Mouse (Mus musculus): ENCODE measurements around the gene Olfr1208. TPM values are rescaled to one million over a fixed set of nuclear protein-coding genes. Genes with fewer than 3 reads are reported as not detected.

The Olfr1208 gene
- total RNA-seq (2015; ENCODE audit: low replicate concordance), result not detected in 2 replicates
- total RNA-seq (2017; ENCODE audit: low replicate concordance), result not detected in 2 replicates

GRCm38 (mm10) chr2:88902211-88902610 lies at the start of gene Olfr1208:
Gene Olfr1208, minus strand, starts transcription at chr2:88902311.
- no peak for ATAC-seq (replicated peaks; ENCODE audit: low FRiP score, poor library complexity, severe bottlenecking)

DNA sequence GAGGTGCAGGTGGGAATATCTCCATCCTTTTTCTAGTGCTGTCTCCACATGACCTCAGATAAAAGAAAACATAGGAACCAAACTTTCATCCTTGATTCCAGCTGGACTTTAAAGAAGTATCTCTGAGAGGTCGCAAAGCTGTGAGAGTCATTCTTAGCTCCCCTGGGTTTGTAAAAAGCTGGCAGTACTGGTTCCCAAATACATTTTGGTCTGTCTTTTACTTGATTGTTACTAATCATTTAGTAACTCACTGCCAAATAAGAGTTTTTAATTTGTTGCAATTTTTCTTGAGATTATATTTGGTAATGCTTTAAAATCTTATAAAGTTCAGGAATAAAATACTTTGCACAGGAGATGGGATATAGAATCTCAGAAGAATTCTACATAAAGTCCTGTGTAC lies 35.9 kb upstream of the Olfr1208 start, which contains the start of gene Olfr1211:
Gene Olfr1211 (minus strand): TSS at position 101 of the 400 bp plus-strand sequence.
- ATAC-seq (replicated peaks; ENCODE audit: low FRiP score, poor library complexity, severe bottlenecking), result no peak

DNA sequence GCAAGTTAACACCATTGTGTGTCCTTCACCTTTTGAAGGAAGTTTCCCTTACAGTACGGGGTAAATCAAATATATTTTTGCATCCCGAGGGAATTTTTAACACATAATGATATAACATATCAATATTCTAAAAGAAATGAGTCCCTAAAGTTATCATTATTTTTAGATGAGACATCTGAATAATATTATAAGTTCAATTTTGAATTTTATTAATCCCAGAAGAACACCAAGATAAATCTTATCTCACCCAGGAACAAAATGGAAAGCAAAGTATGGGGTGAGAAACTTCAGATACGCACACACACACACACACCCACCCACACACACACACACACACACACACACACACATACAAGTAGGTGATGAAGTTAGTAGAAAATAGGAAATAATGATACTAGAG lies 12.9 kb upstream of the Olfr1208 start, which contains the start of gene Olfr1209:
Gene Olfr1209 (minus strand): TSS at position 101 of the 400 bp plus-strand sequence.
- no peak for ATAC-seq (replicated peaks; ENCODE audit: low FRiP score, poor library complexity, severe bottlenecking)

- no peak for ATAC-seq (replicated peaks; ENCODE audit: low FRiP score, poor library complexity, severe bottlenecking)
Observed at GRCm38 (mm10) chr2:88862931-88863330, 39.2 kb downstream of the Olfr1208 start, which contains the start of gene Olfr1206. Gene Olfr1206, plus strand, starts transcription at chr2:88863231.

GRCm38 (mm10) chr2:88848992-88849391 lies 53.1 kb downstream of the Olfr1208 start, which contains the start of gene Olfr1204:
Gene Olfr1204, plus strand, starts transcription at chr2:88849292.
- ATAC-seq (replicated peaks; ENCODE audit: low FRiP score, poor library complexity, severe bottlenecking), result no peak

Other genes starting within 250 kb of the Olfr1208 start
- gene Olfr1193, start 226.7 kb downstream of the Olfr1208 start, total RNA-seq (2015; ENCODE audit: low replicate concordance), result not detected in 2 replicates
- gene Olfr1193, start 226.7 kb downstream of the Olfr1208 start, total RNA-seq (2017; ENCODE audit: low replicate concordance), result not detected in 2 replicates
- not detected in 2 replicates for gene Olfr1195, start 213.1 kb downstream of the Olfr1208 start, total RNA-seq (2015; ENCODE audit: low replicate concordance)
- not detected in 2 replicates for gene Olfr1195, start 213.1 kb downstream of the Olfr1208 start, total RNA-seq (2017; ENCODE audit: low replicate concordance)
- gene Olfr1196, start 197.7 kb downstream of the Olfr1208 start, total RNA-seq (2015; ENCODE audit: low replicate concordance), result not detected in 2 replicates
- gene Olfr1196, start 197.7 kb downstream of the Olfr1208 start, total RNA-seq (2017; ENCODE audit: low replicate concordance), result not detected in 2 replicates
- not detected in 2 replicates for gene Olfr1197, start 169.9 kb downstream of the Olfr1208 start, total RNA-seq (2015; ENCODE audit: low replicate concordance)
- gene Olfr1197, start 169.9 kb downstream of the Olfr1208 start, total RNA-seq (2017; ENCODE audit: low replicate concordance), result not detected in 2 replicates
- not detected in 2 replicates for gene Olfr1198, start 150.9 kb downstream of the Olfr1208 start, total RNA-seq (2015; ENCODE audit: low replicate concordance)
- gene Olfr1198, start 150.9 kb downstream of the Olfr1208 start, total RNA-seq (2017; ENCODE audit: low replicate concordance), result not detected in 2 replicates
- not detected in 2 replicates for gene Olfr1199, start 141.8 kb downstream of the Olfr1208 start, total RNA-seq (2015; ENCODE audit: low replicate concordance)
- gene Olfr1199, start 141.8 kb downstream of the Olfr1208 start, total RNA-seq (2017; ENCODE audit: low replicate concordance), result not detected in 2 replicates
- not detected in 2 replicates for gene Olfr1200, start 131.8 kb downstream of the Olfr1208 start, total RNA-seq (2015; ENCODE audit: low replicate concordance)
- not detected in 2 replicates for gene Olfr1200, start 131.8 kb downstream of the Olfr1208 start, total RNA-seq (2017; ENCODE audit: low replicate concordance)
- not detected in 2 replicates for gene Olfr1201, start 109.3 kb downstream of the Olfr1208 start, total RNA-seq (2015; ENCODE audit: low replicate concordance)
- gene Olfr1201, start 109.3 kb downstream of the Olfr1208 start, total RNA-seq (2017; ENCODE audit: low replicate concordance), result not detected in 2 replicates
- not detected in 2 replicates for gene Olfr1202, start 87.8 kb downstream of the Olfr1208 start, total RNA-seq (2015; ENCODE audit: low replicate concordance)
- not detected in 2 replicates for gene Olfr1202, start 87.8 kb downstream of the Olfr1208 start, total RNA-seq (2017; ENCODE audit: low replicate concordance)
- not detected in 2 replicates for gene Olfr1205, start 72.6 kb downstream of the Olfr1208 start, total RNA-seq (2015; ENCODE audit: low replicate concordance)
- gene Olfr1205, start 72.6 kb downstream of the Olfr1208 start, total RNA-seq (2017; ENCODE audit: low replicate concordance), result not detected in 2 replicates
- gene Olfr1204, start 53.0 kb downstream of the Olfr1208 start, total RNA-seq (2015; ENCODE audit: low replicate concordance), result not detected in 2 replicates
- gene Olfr1204, start 53.0 kb downstream of the Olfr1208 start, total RNA-seq (2017; ENCODE audit: low replicate concordance), result not detected in 2 replicates
- gene Olfr1206, start 39.1 kb downstream of the Olfr1208 start, total RNA-seq (2015; ENCODE audit: low replicate concordance), result not detected in 2 replicates
- not detected in 2 replicates for gene Olfr1206, start 39.1 kb downstream of the Olfr1208 start, total RNA-seq (2017; ENCODE audit: low replicate concordance)
- gene Olfr1209, start 12.8 kb upstream of the Olfr1208 start, total RNA-seq (2015; ENCODE audit: low replicate concordance), result not detected in 2 replicates
- gene Olfr1209, start 12.8 kb upstream of the Olfr1208 start, total RNA-seq (2017; ENCODE audit: low replicate concordance), result not detected in 2 replicates
- not detected in 2 replicates for gene Olfr1211, start 35.8 kb upstream of the Olfr1208 start, total RNA-seq (2015; ENCODE audit: low replicate concordance)
- gene Olfr1211, start 35.8 kb upstream of the Olfr1208 start, total RNA-seq (2017; ENCODE audit: low replicate concordance), result not detected in 2 replicates
- not detected in 2 replicates for gene Olfr1212, start 51.7 kb upstream of the Olfr1208 start, total RNA-seq (2015; ENCODE audit: low replicate concordance)
- not detected in 2 replicates for gene Olfr1212, start 51.7 kb upstream of the Olfr1208 start, total RNA-seq (2017; ENCODE audit: low replicate concordance)
- gene Gm13762, start 78.0 kb upstream of the Olfr1208 start, total RNA-seq (2015; ENCODE audit: low replicate concordance), result not detected in 2 replicates
- not detected in 2 replicates for gene Gm13762, start 78.0 kb upstream of the Olfr1208 start, total RNA-seq (2017; ENCODE audit: low replicate concordance)
- gene Olfr1214, start 90.3 kb upstream of the Olfr1208 start, total RNA-seq (2015; ENCODE audit: low replicate concordance), result not detected in 2 replicates
- not detected in 2 replicates for gene Olfr1214, start 90.3 kb upstream of the Olfr1208 start, total RNA-seq (2017; ENCODE audit: low replicate concordance)
- gene Olfr1215, start 104.7 kb upstream of the Olfr1208 start, total RNA-seq (2015; ENCODE audit: low replicate concordance), result not detected in 2 replicates
- gene Olfr1215, start 104.7 kb upstream of the Olfr1208 start, total RNA-seq (2017; ENCODE audit: low replicate concordance), result not detected in 2 replicates
- not detected in 2 replicates for gene Olfr1216, start 116.0 kb upstream of the Olfr1208 start, total RNA-seq (2015; ENCODE audit: low replicate concordance)
- gene Olfr1216, start 116.0 kb upstream of the Olfr1208 start, total RNA-seq (2017; ENCODE audit: low replicate concordance), result not detected in 2 replicates
- gene Olfr1217, start 129.8 kb upstream of the Olfr1208 start, total RNA-seq (2015; ENCODE audit: low replicate concordance), result not detected in 2 replicates
- gene Olfr1217, start 129.8 kb upstream of the Olfr1208 start, total RNA-seq (2017; ENCODE audit: low replicate concordance), result not detected in 2 replicates
- not detected in 2 replicates for gene Olfr1218, start 158.9 kb upstream of the Olfr1208 start, total RNA-seq (2015; ENCODE audit: low replicate concordance)
- not detected in 2 replicates for gene Olfr1218, start 158.9 kb upstream of the Olfr1208 start, total RNA-seq (2017; ENCODE audit: low replicate concordance)
- not detected in 2 replicates for gene Olfr1219, start 181.2 kb upstream of the Olfr1208 start, total RNA-seq (2015; ENCODE audit: low replicate concordance)
- gene Olfr1219, start 181.2 kb upstream of the Olfr1208 start, total RNA-seq (2017; ENCODE audit: low replicate concordance), result not detected in 2 replicates
- gene Olfr1220, start 204.5 kb upstream of the Olfr1208 start, total RNA-seq (2015; ENCODE audit: low replicate concordance), result not detected in 2 replicates
- not detected in 2 replicates for gene Olfr1220, start 204.5 kb upstream of the Olfr1208 start, total RNA-seq (2017; ENCODE audit: low replicate concordance)
- gene Olfr1221, start 215.0 kb upstream of the Olfr1208 start, total RNA-seq (2015; ENCODE audit: low replicate concordance), result not detected in 2 replicates
- gene Olfr1221, start 215.0 kb upstream of the Olfr1208 start, total RNA-seq (2017; ENCODE audit: low replicate concordance), result not detected in 2 replicates
- gene Olfr1222, start 230.7 kb upstream of the Olfr1208 start, total RNA-seq (2015; ENCODE audit: low replicate concordance), result not detected in 2 replicates
- not detected in 2 replicates for gene Olfr1222, start 230.7 kb upstream of the Olfr1208 start, total RNA-seq (2017; ENCODE audit: low replicate concordance)
- not detected in 2 replicates for gene Olfr1223, start 249.2 kb upstream of the Olfr1208 start, total RNA-seq (2015; ENCODE audit: low replicate concordance)
- gene Olfr1223, start 249.2 kb upstream of the Olfr1208 start, total RNA-seq (2017; ENCODE audit: low replicate concordance), result not detected in 2 replicates

Data from erythroid progenitor cell, adult 5-6 weeks (primary cell).